Mouse (Mus musculus) forebrain, embryonic 14.5 days (tissue): ENCODE measurements at regions not wholly inside any gene's neighbourhood (a gene's known extent, or its start where the extent isn't known, plus 50 kb on each side); places are given as distances from the start of the nearest gene placed in this dataset.

ENCODE experiments used
- ATAC-seq: fragments of 200-750 bp; cut with Nextera tagmentation; 2 replicates; pipeline ENCODE4 v1.8.0; 2017; ENCODE audit warnings: mild to moderate bottlenecking, moderate library complexity
- DNase-seq: peaks from one replicate; pipeline ENCODE4 v3.0.0-alpha.2; 2015; ENCODE audit warnings: low spot score
- H3K27ac ChIP-seq: fragments of 300-500 bp; sonication (generic); 2 replicates; pipeline ENCODE4 v1.5.1; 2014; ENCODE audit warnings: low read depth, mild to moderate bottlenecking, control low read depth, low read length, moderate library complexity
- H3K27me3 ChIP-seq: fragments of 300-500 bp; sonication (generic); replicated peaks from 2 replicates; pipeline ENCODE4 v1.6.1; 2014; ENCODE audit warnings: low read length, control low read depth, mixed read lengths; ENCODE audit not compliant: control insufficient read depth, insufficient read depth
- H3K36me3 ChIP-seq: fragments of 300-500 bp; sonication (generic); 2 replicates; pipeline ENCODE4 v1.6.1; 2014; ENCODE audit warnings: low read length, control low read depth; ENCODE audit not compliant: control insufficient read depth, insufficient read depth
- H3K4me1 ChIP-seq: fragments of 300-500 bp; sonication (generic); 2 replicates; pipeline ENCODE4 v1.6.1; 2014; ENCODE audit warnings: antibody characterized with exemption, low read length, control low read depth; ENCODE audit not compliant: control insufficient read depth, insufficient read depth
- H3K4me2 ChIP-seq: fragments of 300-500 bp; sonication (generic); 2 replicates; pipeline ENCODE4 v1.6.1; 2014; ENCODE audit warnings: mild to moderate bottlenecking, control low read depth, low read length
- H3K4me3 ChIP-seq: fragments of 300-500 bp; sonication (generic); 2 replicates; pipeline ENCODE4 v1.5.1; 2014; ENCODE audit warnings: low read depth, low read length, control low read depth
- H3K9ac ChIP-seq: fragments of 300-500 bp; sonication (generic); 2 replicates; pipeline ENCODE4 v1.6.1; 2014; ENCODE audit warnings: mild to moderate bottlenecking, low read length, control low read depth, moderate library complexity
- H3K9me3 ChIP-seq: fragments of 300-500 bp; sonication (generic); replicated peaks from 2 replicates; pipeline ENCODE4 v1.6.1; 2016; ENCODE audit warnings: low read length, control low read depth, mixed read lengths; ENCODE audit not compliant: control insufficient read depth
- WGBS: fragments of 180-500 bp; shearing (Covaris S2); extraction: QIAGEN DNeasy Blood & Tissue Kit; methylation state at CpG from one replicate; pipeline ENCODE4 v1.1.7; 2014; 5-methylcytosine and 5-hydroxymethylcytosine counted together

- no peaks in the 10 kb centered on the region for H3K9me3 ChIP-seq
- H3K4me1 ChIP-seq, result no peaks in the 10 kb centered on the region
- 89% methylated on average over 26 of the region's 26 CpGs for WGBS
- ATAC-seq, result no peak
- H3K36me3 ChIP-seq, result no peaks in the 10 kb centered on the region
- no peak overlapping the region for H3K9ac ChIP-seq
- H3K4me3 ChIP-seq, result no peak overlapping the region
- no peak overlapping the region for H3K27ac ChIP-seq
- H3K4me2 ChIP-seq, result no peak overlapping the region
- H3K27me3 ChIP-seq, result no peaks in the 10 kb centered on the region
- no peak for DNase-seq
These were observed 114.9 kb upstream of the Phactr1 start for GRCm38 (mm10) chr13:42565291-42566058.

GRCm38 (mm10) chr13:42570600-42571348 is 109.6 kb upstream of the Phactr1 start:
- Histone ChIP-seq H3K27ac (no peak overlapping the region), H3K9ac (no peak overlapping the region), H3K36me3 (no peaks in the 10 kb centered on the region), H3K27me3 (no peaks in the 10 kb centered on the region), H3K4me3 (no peak overlapping the region), H3K9me3 (no peaks in the 10 kb centered on the region), H3K4me1 (no peaks in the 10 kb centered on the region), H3K4me2 (no peak overlapping the region)
- ATAC-seq (no peak), DNase-seq (no peak)
- 83% methylated on average over 10 of the region's 10 CpGs for WGBS

DNA sequence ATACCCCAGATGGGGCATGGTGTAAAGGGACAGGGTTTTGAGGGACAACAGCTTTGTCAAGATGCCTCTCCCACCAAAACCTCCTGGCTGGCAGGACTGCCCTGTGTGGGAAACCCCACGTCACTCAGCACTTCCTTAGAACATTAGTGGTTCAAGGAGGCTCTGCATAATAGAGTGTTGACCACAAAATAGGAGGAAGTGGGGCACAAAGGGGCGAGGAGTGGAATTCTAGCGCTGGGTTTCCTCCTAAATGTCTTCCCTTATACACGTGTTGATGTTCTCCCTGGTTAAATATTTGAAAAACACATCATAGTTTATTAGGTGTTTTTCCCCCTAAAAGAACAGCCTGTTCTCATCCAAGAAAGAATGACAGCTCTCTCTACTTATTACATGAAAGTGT is 106.2 kb upstream of the Phactr1 start:
- ATAC-seq, result no peak
- H3K27me3 ChIP-seq, result no peaks in the 10 kb centered on the region
- H3K27ac ChIP-seq, result no peak overlapping the region
- WGBS, result 59% methylated on average over 4 of the region's 4 CpGs
- H3K9me3 ChIP-seq, result no peaks in the 10 kb centered on the region
- no peak overlapping the region for H3K9ac ChIP-seq
- no peak overlapping the region for H3K4me2 ChIP-seq
- no peaks in the 10 kb centered on the region for H3K4me1 ChIP-seq
- DNase-seq, result no peak
- H3K4me3 ChIP-seq, result no peak overlapping the region
- H3K36me3 ChIP-seq, result no peaks in the 10 kb centered on the region

GRCm38 (mm10) chr13:42575725-42576426 is 104.5 kb upstream of the Phactr1 start:
- Histone ChIP-seq H3K27ac (no peak overlapping the region), H3K4me2 (no peak overlapping the region), H3K4me1 (no peaks in the 10 kb centered on the region), H3K9me3 (no peaks in the 10 kb centered on the region), H3K27me3 (no peaks in the 10 kb centered on the region), H3K36me3 (no peaks in the 10 kb centered on the region), H3K9ac (no peak overlapping the region), H3K4me3 (no peak overlapping the region)
- WGBS, result 44% methylated on average over 16 of the region's 16 CpGs
- peak; percentile 89 for DNase-seq
- 0 out of 2 replicates have a peak, but pooled peaks have one; percentile 37 for ATAC-seq

- H3K9me3 ChIP-seq, result no peaks in the 10 kb centered on the region
- no peak overlapping the region for H3K9ac ChIP-seq
- H3K4me3 ChIP-seq, result no peak overlapping the region
- 58% methylated on average over 3 of the region's 3 CpGs for WGBS
- no peaks in the 10 kb centered on the region for H3K27me3 ChIP-seq
- no peak overlapping the region for H3K4me2 ChIP-seq
- no peak for ATAC-seq
- no peaks in the 10 kb centered on the region for H3K36me3 ChIP-seq
- no peaks in the 10 kb centered on the region for H3K4me1 ChIP-seq
- H3K27ac ChIP-seq, result no peak overlapping the region
- no peak for DNase-seq
These were observed 101.0 kb upstream of the Phactr1 start for GRCm38 (mm10) chr13:42579471-42579870.

- WGBS, result 90% methylated on average over 2 of the region's 2 CpGs
- no peak overlapping the region for H3K27ac ChIP-seq
- no peaks in the 10 kb centered on the region for H3K27me3 ChIP-seq
- no peak overlapping the region for H3K9ac ChIP-seq
- H3K36me3 ChIP-seq, result no peaks in the 10 kb centered on the region
- no peak for DNase-seq
- ATAC-seq, result no peak
- H3K4me1 ChIP-seq, result no peaks in the 10 kb centered on the region
- no peaks in the 10 kb centered on the region for H3K9me3 ChIP-seq
- no peak overlapping the region for H3K4me3 ChIP-seq
- no peak overlapping the region for H3K4me2 ChIP-seq
These were observed 91.3 kb upstream of the Phactr1 start for GRCm38 (mm10) chr13:42589136-42589535.

GRCm38 (mm10) chr13:42589607-42590006 is 90.8 kb upstream of the Phactr1 start:
- peak; percentile 37 for DNase-seq
- Histone ChIP-seq H3K27ac (no peak overlapping the region), H3K4me1 (no peaks in the 10 kb centered on the region), H3K9me3 (no peaks in the 10 kb centered on the region), H3K9ac (no peak overlapping the region), H3K4me2 (no peak overlapping the region), H3K27me3 (no peaks in the 10 kb centered on the region), H3K4me3 (no peak overlapping the region), H3K36me3 (no peaks in the 10 kb centered on the region)
- no peak for ATAC-seq
- 76% methylated on average over 5 of the region's 5 CpGs for WGBS

DNA sequence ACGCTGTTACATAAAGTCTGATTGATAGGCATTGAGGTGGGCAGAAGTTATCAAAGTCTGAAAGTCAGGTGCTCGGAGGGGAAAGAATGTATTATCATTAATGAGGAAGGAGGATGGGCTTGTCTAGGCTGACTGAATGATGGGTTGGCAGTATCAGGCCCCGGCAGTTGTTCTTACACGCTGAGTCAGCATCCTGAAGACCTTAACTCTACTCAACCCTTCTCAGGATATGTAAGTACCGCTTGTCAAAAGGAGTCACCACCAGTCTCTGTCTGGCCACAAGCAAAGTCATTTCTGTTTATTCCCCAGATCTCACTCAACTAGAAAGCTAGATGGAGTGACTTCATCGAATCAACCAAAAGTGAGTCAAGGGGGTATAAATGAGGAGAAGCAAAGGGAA is 90.0 kb upstream of the Phactr1 start:
- no peaks in the 10 kb centered on the region for H3K9me3 ChIP-seq
- no peak overlapping the region for H3K4me3 ChIP-seq
- ATAC-seq, result no peak
- H3K9ac ChIP-seq, result no peak overlapping the region
- 88% methylated on average over 6 of the region's 6 CpGs for WGBS
- no peaks in the 10 kb centered on the region for H3K36me3 ChIP-seq
- H3K4me2 ChIP-seq, result no peak overlapping the region
- no peaks in the 10 kb centered on the region for H3K4me1 ChIP-seq
- no peak for DNase-seq
- no peaks in the 10 kb centered on the region for H3K27me3 ChIP-seq
- H3K27ac ChIP-seq, result no peak overlapping the region
